Mouse (Mus musculus) stomach, embryonic 14.5 days (tissue): Measurements from ENCODE around the gene Bex4. TPM values are rescaled to one million over a fixed set of nuclear protein-coding genes. Genes with fewer than 3 reads are reported as not detected.
A peak's percentile ranks its signal among the peaks of the same experiment; 100 is the strongest.

Source experiments
- ATAC-seq: fragments of 200-750 bp; cut with Nextera tagmentation; 2 replicates; pipeline ENCODE4 v1.8.0; 2017; ENCODE audit warnings: low read depth, moderate TSS enrichment; ENCODE audit not compliant: insufficient number of reproducible peaks, insufficient read depth, low FRiP score
- H3K27ac ChIP-seq: fragments of 300-500 bp; sonication (generic); 2 replicates; pipeline ENCODE4 v1.5.1; 2014; ENCODE audit warnings: mild to moderate bottlenecking, low read length, moderate library complexity, mixed read lengths
- H3K27me3 ChIP-seq: fragments of 300-500 bp; sonication (generic); 2 replicates; pipeline ENCODE4 v1.6.1; 2014; ENCODE audit warnings: low read length, control low read depth, mixed read lengths; ENCODE audit not compliant: control insufficient read depth, insufficient read depth
- H3K36me3 ChIP-seq: fragments of 300-500 bp; sonication (generic); 2 replicates; pipeline ENCODE4 v1.6.1; 2014; ENCODE audit warnings: mild to moderate bottlenecking, control low read depth, low read length, moderate library complexity, mixed read lengths; ENCODE audit not compliant: control insufficient read depth, insufficient read depth
- H3K4me1 ChIP-seq: fragments of 300-500 bp; sonication (generic); 2 replicates; pipeline ENCODE4 v1.6.1; 2014; ENCODE audit warnings: low read length, control low read depth, mixed read lengths; ENCODE audit not compliant: control insufficient read depth, insufficient read depth
- H3K4me2 ChIP-seq: fragments of 300-500 bp; sonication (generic); replicated peaks from 2 replicates; pipeline ENCODE4 v1.6.1; 2014; ENCODE audit warnings: low read depth, low read length, control low read depth
- H3K4me3 ChIP-seq: fragments of 300-500 bp; sonication (generic); 2 replicates; pipeline ENCODE4 v1.5.1; 2014; ENCODE audit warnings: low read depth, low read length, control low read depth
- H3K9ac ChIP-seq: fragments of 300-500 bp; sonication (generic); replicated peaks from 2 replicates; pipeline ENCODE4 v1.6.1; 2014; ENCODE audit warnings: low read depth, mild to moderate bottlenecking, control low read depth, low read length, moderate library complexity, mixed read lengths
- H3K9me3 ChIP-seq: fragments of 300-500 bp; sonication (generic); 2 replicates; pipeline ENCODE4 v1.6.1; 2016; ENCODE audit warnings: low read depth, low read length, control low read depth; ENCODE audit not compliant: control insufficient read depth
- WGBS: fragments of 180-500 bp; shearing (Covaris S2); extraction: QIAGEN DNeasy Blood & Tissue Kit; methylation state at CpG from one replicate; pipeline ENCODE4 v1.1.7; 2014; 5-methylcytosine and 5-hydroxymethylcytosine counted together
- microRNA-seq: library from miRNA; unstranded; fragments of <30 nt; microRNA quantifications from one replicate; pipeline ENCODE4, GENCODE M21; 2016
- polyA plus RNA-seq: library from polyadenylated mRNA; unstranded; fragments of >200 nt; fragmentation: Nextera tagmentation; extraction: Ambion mirVana; gene quantifications from 2 replicates; pipeline ENCODE4 v1.2.1, GENCODE M21; 2014

Bex4 gene
- polyA plus RNA-seq, 1 experiment from 2014 or later: 108 TPM

GRCm38 (mm10) chrX:136171189-136172117, 32.7 kb downstream of the Bex4 start:
- Histone ChIP-seq H3K9ac (peak overlapping the region; percentile 57), H3K27me3 (no peaks in the 10 kb centered on the region)
- WGBS: 20% methylated on average over 24 of the region's 24 CpGs

GRCm38 (mm10) chrX:136172118-136172551, 33.3 kb downstream of the Bex4 start, which contains the start of gene Tceal8:
Tceal8 (minus strand) TSS chrX:136172342.
- H3K27me3 ChIP-seq: no peaks in the 10 kb centered on the region
- H3K4me2 ChIP-seq: peak within 1 kb of the TSS; percentile 38
- H3K9me3 ChIP-seq: no peaks in the 10 kb centered on the region
- H3K36me3 ChIP-seq: peaks cover 4% of the 10 kb centered on the region; the same call in 1 of the 2 replicates
- peak within 1 kb of the TSS; percentile 57 for H3K9ac ChIP-seq
- H3K4me1 ChIP-seq: no peaks in the 10 kb centered on the region
- peak; percentile 96 for ATAC-seq
- 30% methylated on average over 10 of the region's 10 CpGs for WGBS
- H3K4me3 ChIP-seq: peak within 1 kb of the TSS; percentile 46
- H3K27ac ChIP-seq: peak within 1 kb of the TSS; percentile 90

More at GRCm38 (mm10) chrX:136171189-136172117, 32.7 kb downstream of the Bex4 start:
- Histone ChIP-seq H3K4me1 (no peaks in the 10 kb centered on the region), H3K36me3 (peaks cover 4% of the 10 kb centered on the region; the same call in 1 of the 2 replicates), H3K4me3 (peak overlapping the region; percentile 46), H3K27ac (peak overlapping the region; percentile 90), H3K9me3 (no peaks in the 10 kb centered on the region), H3K4me2 (peak overlapping the region; percentile 36)
- peak; percentile 73 for ATAC-seq

DNA sequence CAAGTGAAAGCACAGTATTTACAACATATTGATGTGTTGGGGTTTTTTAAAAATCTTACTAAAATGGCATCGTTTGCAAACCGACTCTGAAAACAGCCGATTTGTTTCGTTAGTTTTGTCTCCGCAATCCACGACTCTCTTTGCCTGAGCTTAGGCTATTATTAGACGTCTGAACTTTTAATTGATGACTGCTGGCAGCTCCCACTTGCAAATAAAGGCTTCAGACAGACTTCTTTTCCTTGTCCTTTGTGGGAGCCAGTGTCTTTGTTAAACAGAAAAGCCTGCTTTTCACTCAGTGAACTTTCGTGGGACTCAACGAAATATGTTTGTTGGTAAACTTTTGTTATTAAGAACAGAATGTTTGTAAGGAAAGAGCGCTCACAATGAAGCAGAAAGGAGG, 34.0 kb downstream of the Bex4 start:
- WGBS: 39% methylated on average over 10 of the region's 10 CpGs

GRCm38 (mm10) chrX:136180897-136181553, 42.2 kb downstream of the Bex4 start:
- WGBS: 31% methylated on average over 11 of the region's 11 CpGs
- no peak for ATAC-seq
- Histone ChIP-seq H3K27ac (no peak overlapping the region), H3K4me2 (no peak overlapping the region), H3K4me3 (no peak overlapping the region), H3K4me1 (no peaks in the 10 kb centered on the region), H3K9ac (no peak overlapping the region), H3K36me3 (no peaks in the 10 kb centered on the region), H3K27me3 (no peaks in the 10 kb centered on the region), H3K9me3 (no peaks in the 10 kb centered on the region)

More for the DNA sequence above, 34.0 kb downstream of the Bex4 start:
- peak overlapping the region; percentile 90; the same call in 1 of the 2 replicates for H3K27ac ChIP-seq
- H3K27me3 ChIP-seq: no peaks in the 10 kb centered on the region
- H3K4me1 ChIP-seq: no peaks in the 10 kb centered on the region
- H3K9ac ChIP-seq: no peak overlapping the region; the same call in 1 of the 2 replicates
- H3K4me2 ChIP-seq: peak overlapping the region; percentile 38
- no peaks in the 10 kb centered on the region for H3K9me3 ChIP-seq
- ATAC-seq: no peak
- peak overlapping the region; percentile 46 for H3K4me3 ChIP-seq
- peaks cover 4% of the 10 kb centered on the region; the same call in 1 of the 2 replicates for H3K36me3 ChIP-seq

DNA sequence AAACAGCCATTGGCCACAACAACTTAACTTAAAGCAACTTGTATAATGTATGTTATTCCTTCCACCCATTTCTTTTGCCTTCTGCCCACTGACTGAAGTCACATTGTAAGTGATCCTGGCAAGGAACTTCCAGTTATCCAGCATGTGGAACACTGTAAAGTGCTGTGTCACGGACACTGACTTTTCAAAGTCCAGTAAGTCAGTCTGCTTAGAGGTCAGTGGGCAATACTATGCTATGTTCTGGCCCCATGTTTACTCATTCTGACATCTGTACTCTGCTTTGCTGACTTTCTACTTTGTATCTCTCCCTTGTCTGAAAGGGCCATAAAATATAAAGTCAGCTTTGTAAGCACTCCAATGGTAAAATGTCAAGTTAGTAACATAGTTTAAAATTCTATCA, 44.3 kb downstream of the Bex4 start:
- WGBS: 84% methylated on average over 1 of the region's 1 CpGs
- Histone ChIP-seq H3K27ac (no peak overlapping the region), H3K36me3 (no peaks in the 10 kb centered on the region), H3K4me2 (no peak overlapping the region), H3K27me3 (no peaks in the 10 kb centered on the region), H3K9ac (no peak overlapping the region), H3K9me3 (no peaks in the 10 kb centered on the region), H3K4me1 (no peaks in the 10 kb centered on the region), H3K4me3 (no peak overlapping the region)
- no peak for ATAC-seq

Small RNAs within 50 kb of the gene (microRNA-seq; reads per million reads assigned to microRNA genes)
- gene Mir6383: not detected

Other genes with a start within 250 kb of the Bex4 start
- 75.7 and 77.4 TPM in 2 replicates for gene Arxes2, start 145.2 kb upstream of the Bex4 start, polyA plus RNA-seq
- 33.5 and 36.2 TPM in 2 replicates for gene Arxes1, start 105.6 kb upstream of the Bex4 start, polyA plus RNA-seq
- gene Bex2, start 70.8 kb upstream of the Bex4 start, polyA plus RNA-seq: 104 and 108 TPM in 2 replicates
- gene Nxf3, start 53.7 kb upstream of the Bex4 start, polyA plus RNA-seq: 0.34 TPM in 1 of 2 replicates, not detected in the other
- 201 and 204 TPM in 2 replicates for gene Tceal8, start 33.3 kb downstream of the Bex4 start, polyA plus RNA-seq
- gene Tceal5, start 64.9 kb downstream of the Bex4 start, polyA plus RNA-seq: 1.6 and 2.0 TPM in 2 replicates
- gene Tceal7, start 75.8 kb downstream of the Bex4 start, polyA plus RNA-seq: 0.61 and 1.1 TPM in 2 replicates
- 75.8 and 80.1 TPM in 2 replicates for gene Bex1, start 76.5 kb downstream of the Bex4 start, polyA plus RNA-seq
- 663 and 676 TPM in 2 replicates for gene Tceal9, start 106.1 kb downstream of the Bex4 start, polyA plus RNA-seq
- 466 and 489 TPM in 2 replicates for gene Bex3, start 131.3 kb downstream of the Bex4 start, polyA plus RNA-seq